Mouse (Mus musculus) small intestine, adult 2 months (tissue): ENCODE data around the gene Baz2b.

ENCODE experiments used
- CTCF ChIP-seq: fragments of 200-500 bp; IDR thresholded peaks from 2 replicates; pipeline ENCODE4 v1.5.1; 2012; ENCODE audit warnings: low read depth, mild to moderate bottlenecking, control low read depth, inconsistent platforms, low read length, moderate library complexity, mixed read lengths; ENCODE audit not compliant: insufficient replicate concordance, insufficient read length; ENCODE audit errors: extremely low read depth
- POLR2A ChIP-seq: fragments of 200-500 bp; IDR thresholded peaks from 2 replicates; pipeline ENCODE4 v1.6.1; 2012; ENCODE audit warnings: low read depth, mild to moderate bottlenecking, control low read depth, inconsistent platforms, low read length, moderate library complexity

DNA sequence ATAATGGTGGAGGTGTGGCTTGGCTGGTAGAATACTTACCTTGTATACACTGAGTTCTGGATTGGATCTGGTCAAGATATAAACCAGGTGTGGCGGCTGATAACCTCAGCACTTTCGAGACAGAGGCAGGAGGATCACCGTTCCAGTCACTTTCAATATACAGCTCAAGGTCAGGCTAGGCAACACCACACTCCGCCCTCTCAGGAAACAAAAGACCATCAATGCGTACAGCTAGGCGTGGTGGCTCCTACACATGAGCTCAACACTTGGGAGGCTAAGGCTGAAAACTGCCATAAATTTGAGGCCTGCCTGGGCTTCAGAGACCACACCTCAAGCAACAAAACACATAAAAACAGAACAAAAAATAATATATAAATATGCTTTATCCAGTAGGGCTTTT is 188.5 kb downstream of the Baz2b start:
- TF ChIP-seq CTCF (no peak), POLR2A (no peak)
